Mouse (Mus musculus) kidney, adult 8-10 months (tissue): ENCODE data around the gene Zbtb38.

Experiments used
- DNase-seq, 2 experiments: peaks; one replicate each; pipeline ENCODE4 v3.0.0; 2022

Zbtb38 gene

GRCm38 (mm10) chr9:96729537-96730310 is 22.9 kb downstream of the Zbtb38 start:
- DNase-seq: no peak

DNA sequence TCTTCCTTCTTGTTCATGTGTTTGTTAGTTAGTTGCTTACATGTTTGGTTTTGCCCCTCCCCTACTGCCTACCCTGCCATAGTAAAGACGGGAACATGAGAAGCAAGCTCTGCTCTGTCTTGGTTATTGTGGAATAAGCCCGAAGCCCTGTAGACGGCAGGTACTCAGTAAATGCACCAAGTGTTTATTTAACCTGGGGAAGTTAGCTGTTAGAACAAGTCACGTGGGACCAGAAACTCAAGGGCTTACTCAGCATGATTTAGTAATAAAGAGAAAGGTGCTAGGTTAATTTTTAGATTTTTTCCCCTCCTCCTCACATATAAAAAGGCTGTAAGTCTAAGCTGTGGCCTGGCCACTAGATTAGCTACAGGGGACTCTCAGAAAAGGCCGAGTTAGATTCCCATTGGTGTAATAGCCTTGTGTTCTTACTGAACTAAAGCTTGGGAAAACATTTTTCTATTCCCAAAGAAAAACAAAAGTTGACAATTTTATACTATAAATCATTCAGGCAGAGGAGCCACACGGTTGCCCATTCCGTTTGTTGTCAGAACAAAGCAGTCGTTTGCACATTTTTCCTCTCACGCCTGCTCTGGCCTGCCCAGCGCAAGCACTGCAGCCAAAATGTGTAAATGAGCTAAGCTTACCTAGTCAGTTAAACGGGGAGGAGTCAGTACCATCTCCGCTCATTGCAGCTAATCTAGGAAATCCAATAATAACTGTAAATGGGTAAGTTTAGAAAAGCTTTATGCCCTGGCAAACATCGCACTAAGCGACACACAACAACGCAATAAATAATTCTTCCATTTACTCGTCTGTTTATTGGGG is 24.1 kb downstream of the Zbtb38 start:
- DNase-seq: peak; percentile 62 to 75

DNA sequence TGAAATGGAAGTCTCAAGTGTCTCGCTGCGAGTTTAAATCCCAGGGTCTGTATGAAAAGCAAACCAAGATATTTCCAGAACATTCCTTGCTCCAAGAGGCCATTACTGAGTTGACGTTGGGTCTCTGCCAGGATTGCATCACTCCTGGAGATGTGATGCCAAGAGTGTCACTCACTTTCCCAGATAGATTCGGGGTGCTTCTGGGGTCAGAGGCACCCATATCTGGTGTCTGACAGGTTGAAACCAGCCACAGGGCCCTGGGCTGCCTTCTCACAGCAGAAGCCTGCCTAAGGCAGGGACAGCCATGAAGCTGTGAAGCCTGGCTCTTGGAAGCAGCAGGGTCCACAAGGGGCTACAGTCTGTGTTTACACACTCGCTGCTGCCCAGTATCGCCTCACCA is 24.9 kb downstream of the Zbtb38 start:
- peak in 1 of 2 experiments; percentile 50 for DNase-seq

GRCm38 (mm10) chr9:96726336-96727131 is 26.1 kb downstream of the Zbtb38 start:
- no peak for DNase-seq

DNA sequence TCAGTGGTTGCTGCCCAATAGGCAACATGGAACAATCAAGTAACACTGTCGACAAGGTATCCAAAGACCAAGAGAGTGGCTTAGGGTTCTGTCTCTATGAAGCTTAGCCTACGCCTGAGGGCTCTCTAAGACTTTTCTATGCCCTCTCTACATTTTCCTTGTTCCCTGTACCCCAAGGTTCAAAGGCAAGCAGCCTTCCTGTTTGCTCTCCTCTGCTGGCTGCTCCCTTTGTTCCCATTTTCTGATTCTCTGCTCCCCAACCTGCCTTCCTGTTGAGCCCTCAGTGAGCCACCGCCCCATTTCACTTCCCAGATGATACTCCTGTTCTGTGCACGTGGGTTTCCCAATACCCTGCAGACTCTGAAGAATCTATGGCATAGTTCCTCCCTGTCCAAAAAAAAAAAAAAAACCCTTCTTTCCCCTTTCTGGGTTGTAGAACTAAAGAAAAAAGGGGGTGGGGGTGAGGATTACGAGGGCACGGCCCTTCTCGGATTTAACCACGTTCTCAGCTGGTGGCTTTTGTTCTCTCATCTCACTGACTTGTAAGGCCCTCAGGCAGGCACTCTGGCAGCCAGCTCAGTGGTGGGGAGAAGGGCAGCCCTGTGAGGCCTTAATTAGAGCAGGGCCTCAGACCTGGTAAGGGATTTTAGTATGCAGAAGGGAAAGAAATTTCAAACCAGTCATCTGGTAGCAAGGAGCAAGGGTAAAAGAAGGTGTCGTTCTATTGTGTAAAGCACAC is 26.9 kb downstream of the Zbtb38 start:
- no peak for DNase-seq

DNA sequence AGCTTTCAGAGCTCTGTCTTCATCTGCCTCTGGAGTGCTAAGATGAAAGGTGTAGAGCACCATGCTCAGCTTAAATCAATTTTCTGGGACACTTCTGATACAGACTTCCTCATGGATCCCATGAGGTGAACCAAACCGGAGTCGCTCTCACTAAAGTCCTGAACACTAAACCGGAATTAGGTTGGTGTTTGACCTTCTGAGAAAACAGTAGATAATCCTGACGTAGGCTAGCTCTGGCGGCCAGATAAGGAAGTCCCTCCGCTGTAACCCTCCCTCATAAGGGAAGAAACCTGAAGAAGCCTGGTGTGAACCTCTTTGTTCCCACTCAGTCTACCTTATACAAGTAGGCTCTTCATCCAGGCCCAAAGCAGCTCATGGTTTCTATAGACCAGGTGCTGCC is 29.0 kb downstream of the Zbtb38 start:
- no peak for DNase-seq

GRCm38 (mm10) chr9:96721163-96721799 is 31.4 kb downstream of the Zbtb38 start:
- no peak for DNase-seq

DNA sequence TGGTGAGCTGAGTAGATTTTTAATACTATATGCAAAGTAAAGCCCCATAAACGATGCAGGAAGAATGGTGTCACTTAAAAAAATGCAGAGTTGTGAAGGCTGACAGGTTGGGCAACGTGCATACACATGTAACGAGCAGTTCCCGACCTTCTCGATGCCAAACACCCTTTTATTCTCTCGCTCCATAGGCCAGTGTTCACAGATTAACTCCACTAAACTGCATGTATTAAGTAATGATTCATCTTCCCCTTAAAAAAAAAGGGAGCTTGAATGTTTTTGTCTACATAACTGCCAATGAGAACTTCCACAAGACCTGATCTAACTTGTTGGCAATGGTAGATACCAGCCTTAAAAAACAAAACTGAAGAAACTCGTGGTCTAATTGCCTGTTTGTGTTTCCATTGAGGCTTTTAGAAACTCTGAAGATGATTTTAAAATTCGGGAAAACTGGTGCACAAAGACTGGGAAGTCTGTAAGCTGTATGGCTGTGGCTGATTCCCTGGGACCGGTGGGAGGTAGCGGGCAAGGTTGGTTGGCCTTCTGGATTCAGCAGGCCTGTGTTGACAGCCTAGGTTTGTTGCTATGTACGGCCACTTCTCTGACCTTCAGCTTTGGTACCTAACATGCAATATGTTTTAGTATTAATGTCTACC is 32.0 kb downstream of the Zbtb38 start:
- DNase-seq: peak; percentile 57

GRCm38 (mm10) chr9:96719408-96720158 is 33.0 kb downstream of the Zbtb38 start:
- peak; percentile 68 to 73 for DNase-seq

DNA sequence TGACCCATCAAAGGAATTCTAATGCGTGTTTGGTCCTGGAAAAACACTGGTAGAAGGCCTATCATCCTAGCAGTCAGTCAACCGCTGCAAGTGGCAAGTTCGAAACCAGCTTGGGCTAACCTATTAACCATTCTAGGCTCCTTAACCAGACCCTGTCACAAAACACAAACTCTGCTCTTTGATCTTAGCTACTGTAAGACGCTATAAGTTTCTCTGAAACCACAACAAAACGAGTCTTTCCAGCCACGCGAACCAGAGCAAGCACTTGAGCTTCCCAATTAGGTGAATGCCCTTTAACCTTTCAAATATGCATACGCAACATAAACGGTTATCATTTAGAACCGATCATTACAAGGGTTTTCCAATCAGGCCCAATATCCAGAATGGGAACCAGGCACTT is 33.7 kb downstream of the Zbtb38 start:
- no peak for DNase-seq

DNA sequence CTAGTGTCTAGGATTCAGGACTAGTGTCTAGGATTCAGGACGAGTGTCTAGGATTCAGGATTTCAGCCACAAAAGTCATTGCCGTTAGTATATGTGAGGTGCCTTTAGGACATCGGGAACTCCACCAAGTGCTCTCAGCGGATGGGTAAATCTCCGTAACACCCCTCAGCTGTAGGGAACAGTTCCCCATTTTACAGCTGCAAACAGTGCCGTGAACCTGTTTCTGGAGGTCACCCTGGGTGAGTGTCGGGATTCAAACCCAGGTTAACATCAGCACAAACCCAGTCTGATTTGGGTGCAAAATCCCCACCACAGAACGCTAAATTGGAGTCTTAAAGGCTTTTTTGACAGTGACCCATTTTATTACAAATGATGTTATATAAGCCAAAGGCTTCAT is 34.2 kb downstream of the Zbtb38 start:
- no peak for DNase-seq

GRCm38 (mm10) chr9:96717698-96718401 is 34.8 kb downstream of the Zbtb38 start:
- no peak for DNase-seq

- no peak for DNase-seq
Measured at GRCm38 (mm10) chr9:96716735-96717444, 35.7 kb downstream of the Zbtb38 start.

DNA sequence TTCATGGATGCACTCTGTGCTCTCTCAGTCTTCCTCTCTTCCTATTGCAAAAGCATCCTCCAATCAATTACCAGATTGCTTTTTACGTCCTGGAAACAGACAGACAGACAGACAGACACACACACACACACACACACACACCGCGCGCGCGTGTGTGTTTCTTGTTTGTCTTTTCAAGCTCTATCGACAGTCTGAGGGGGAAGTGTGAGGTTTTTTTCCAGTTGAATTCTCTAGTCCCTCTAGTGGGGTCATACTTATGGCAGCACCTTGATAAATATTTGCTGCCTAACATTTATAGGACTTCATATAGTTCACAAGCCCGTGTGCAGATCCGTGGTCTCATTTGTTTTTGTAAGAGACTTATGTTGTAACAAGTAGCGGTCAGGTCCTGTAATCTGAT is 36.5 kb downstream of the Zbtb38 start:
- no peak for DNase-seq

- DNase-seq: no peak
Measured at GRCm38 (mm10) chr9:96715171-96715570, 37.5 kb downstream of the Zbtb38 start.

GRCm38 (mm10) chr9:96713472-96714390 is 38.9 kb downstream of the Zbtb38 start:
- no peak for DNase-seq

DNA sequence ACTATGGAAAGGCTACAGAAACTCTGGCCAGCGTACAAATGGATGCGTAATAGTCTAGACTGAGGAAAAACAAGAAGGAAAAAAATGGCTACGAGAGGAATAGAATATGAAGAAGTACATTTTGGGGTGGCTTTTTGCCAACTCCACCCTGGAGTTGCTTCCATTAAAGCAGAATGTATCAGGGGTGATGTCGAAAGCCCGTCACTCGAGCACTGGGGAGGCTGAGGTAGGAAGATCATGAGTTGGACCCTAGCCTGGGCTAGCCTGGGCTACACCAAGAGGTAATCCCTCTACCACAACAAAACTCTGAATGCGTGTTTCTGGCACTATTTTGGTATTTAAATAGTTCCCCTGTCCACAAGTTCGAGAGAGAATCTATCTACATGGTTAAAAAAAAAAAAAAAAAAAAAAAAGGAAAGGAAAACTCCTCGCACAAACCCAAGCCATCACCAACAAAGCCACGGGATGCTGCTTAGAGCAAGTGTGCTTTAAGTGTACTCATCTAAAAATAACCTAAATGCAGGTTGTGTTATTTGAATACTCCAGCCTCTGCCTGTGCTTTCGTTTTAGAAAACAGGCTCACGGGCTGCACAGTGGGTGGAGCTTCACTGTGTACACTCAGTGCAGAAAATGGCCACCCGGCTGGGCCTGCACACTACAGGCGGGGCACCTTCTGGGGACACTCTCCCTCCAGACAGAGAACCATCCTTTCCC is 39.7 kb downstream of the Zbtb38 start:
- no peak for DNase-seq

DNA sequence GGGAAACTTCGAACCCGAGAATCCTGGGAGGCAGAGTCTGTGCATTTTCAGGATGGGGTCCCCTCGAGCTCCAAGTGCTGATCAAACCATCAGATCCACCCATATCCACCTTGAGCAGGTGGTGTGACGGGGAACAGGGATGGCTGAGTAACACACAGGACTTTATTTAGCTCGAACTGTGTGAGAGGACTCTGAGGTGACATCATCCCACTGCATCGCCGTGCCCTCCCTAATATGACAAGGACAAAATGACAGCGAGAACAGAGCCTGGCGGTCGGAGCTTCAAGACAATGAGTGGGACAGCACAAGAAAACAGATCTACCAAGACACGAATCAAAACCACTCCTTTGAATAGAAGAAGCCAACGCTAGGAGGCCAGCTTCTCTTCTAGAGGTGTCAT is 40.6 kb downstream of the Zbtb38 start:
- DNase-seq: no peak
